Mouse (Mus musculus) left cerebral cortex, adult 6 months (tissue): ENCODE results near the gene Renbp. TPM values are rescaled to one million over a fixed set of nuclear protein-coding genes. Genes with fewer than 3 reads are reported as not detected.

Source experiments
- long read RNA-seq, 2 experiments: library from polyadenylated mRNA; unstranded; transcript quantifications; one replicate each; pipeline ENCODE4 v2.0.0; 2019 to 2020
- polyA plus RNA-seq: library from polyadenylated mRNA; unstranded; fragments of <200 nt; fragmentation: Nextera tagmentation; gene quantifications from 2 replicates; pipeline ENCODE4 v1.2.3, GENCODE M21; 2021

Gene Renbp
- polyA plus RNA-seq, result 7.5 and 9.0 TPM in 2 replicates
- long read RNA-seq, experiment 1, transcript Renbp-202 (11 exons, 1,418 nt), result major isoform, 17 of 27 reads
- long read RNA-seq, experiment 1, partial matches to known transcripts, result 0 of 27 reads
- long read RNA-seq, experiment 1, other reads (novel, unspliced or antisense), result 6 of 27 reads
- long read RNA-seq, experiment 2, partial matches to known transcripts, result 0 of 8 reads
- long read RNA-seq, experiment 2, other reads (novel, unspliced or antisense), result 5 of 8 reads

GRCm38 (mm10) chrX:73930402-73931062, at the start of gene Renbp:
Renbp (minus strand) TSS chrX:73930850.

GRCm38 (mm10) chrX:73966248-73967176, 35.9 kb upstream of the Renbp start, which contains the start of gene Hcfc1:
Hcfc1 (minus strand) TSS chrX:73966357.

GRCm38 (mm10) chrX:73921823-73922549, 8.7 kb downstream of the Renbp start, which contains the start of the genes Arhgap4 and Naa10:
Arhgap4 (minus strand) TSS chrX:73921870.
Naa10 (minus strand) TSS chrX:73921944.

GRCm38 (mm10) chrX:73895719-73896118, 34.9 kb downstream of the Renbp start, which contains the start of gene L1cam:
L1cam (minus strand) TSS chrX:73896105.

GRCm38 (mm10) chrX:73891551-73892152, 39.0 kb downstream of the Renbp start, which contains the start of gene Avpr2:
Avpr2 (plus strand) TSS chrX:73892102.

Other genes starting within 250 kb of the Renbp start
- 145 and 151 TPM in 2 replicates for gene Bcap31, start 214.7 kb downstream of the Renbp start, polyA plus RNA-seq
- 1.4 and 2.9 TPM in 2 replicates for gene Abcd1, start 214.3 kb downstream of the Renbp start, polyA plus RNA-seq
- 2.9 and 3.2 TPM in 2 replicates for gene Plxnb3, start 173.8 kb downstream of the Renbp start, polyA plus RNA-seq
- 0.90 and 2.1 TPM in 2 replicates for gene Srpk3, start 156.4 kb downstream of the Renbp start, polyA plus RNA-seq
- gene Idh3g, start 144.0 kb downstream of the Renbp start, polyA plus RNA-seq, result 205 and 248 TPM in 2 replicates
- gene Ssr4, start 143.8 kb downstream of the Renbp start, polyA plus RNA-seq, result 195 and 196 TPM in 2 replicates
- 1.2 and 1.4 TPM in 2 replicates for gene Pdzd4, start 105.9 kb downstream of the Renbp start, polyA plus RNA-seq
- not detected in 2 replicates for gene Avpr2, start 38.7 kb downstream of the Renbp start, polyA plus RNA-seq
- gene L1cam, start 34.7 kb downstream of the Renbp start, polyA plus RNA-seq, result 25.5 and 26.9 TPM in 2 replicates
- 0.65 and 0.74 TPM in 2 replicates for gene Arhgap4, start 9.0 kb downstream of the Renbp start, polyA plus RNA-seq
- 85.9 and 89.8 TPM in 2 replicates for gene Naa10, start 8.9 kb downstream of the Renbp start, polyA plus RNA-seq
- 14.6 and 15.4 TPM in 2 replicates for gene Hcfc1, start 35.5 kb upstream of the Renbp start, polyA plus RNA-seq
- 6.6 and 7.2 TPM in 2 replicates for gene Irak1, start 93.1 kb upstream of the Renbp start, polyA plus RNA-seq
- 0.23 and 1.2 TPM in 2 replicates for gene Opn1mw, start 196.6 kb upstream of the Renbp start, polyA plus RNA-seq
- 6.0 and 15.2 TPM in 2 replicates for gene Mecp2, start 204.5 kb upstream of the Renbp start, polyA plus RNA-seq
- not detected in 2 replicates for gene Tex28, start 237.0 kb upstream of the Renbp start, polyA plus RNA-seq
- gene Tktl1, start 246.4 kb upstream of the Renbp start, polyA plus RNA-seq, result 0.13 TPM in 1 of 2 replicates, not detected in the other